Mouse (Mus musculus): ENCODE data around the gene Lrrc42.

DNA sequence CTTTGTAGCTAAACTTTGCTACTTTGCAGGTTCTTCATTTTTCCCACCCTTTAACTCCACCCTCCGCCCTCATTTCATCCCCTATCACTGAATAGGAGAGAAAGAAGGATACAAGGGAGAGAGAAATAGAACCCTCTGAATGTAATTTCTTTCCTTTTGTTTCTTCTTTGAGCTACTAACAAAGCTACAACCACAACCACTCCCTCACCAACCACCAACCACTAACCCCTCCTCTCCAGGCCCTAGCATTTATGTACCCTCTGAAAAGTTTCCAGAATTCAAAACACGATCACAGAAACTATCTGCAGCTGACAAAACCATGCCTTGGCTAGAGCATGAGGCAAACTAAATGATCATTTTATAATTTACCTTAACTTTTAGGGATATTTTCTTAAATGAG is 56.9 kb downstream of the Lrrc42 start:
- no peak for TF ChIP-seq POLR2A (IDR thresholded peaks at IDR 0.05; ENCODE audit: extremely low read depth, insufficient read depth, low read length)
- no peak for TF ChIP-seq CTCF (IDR thresholded peaks at IDR 0.05; ENCODE audit: low read depth, low read length)
